In the genomic region with DNA sequence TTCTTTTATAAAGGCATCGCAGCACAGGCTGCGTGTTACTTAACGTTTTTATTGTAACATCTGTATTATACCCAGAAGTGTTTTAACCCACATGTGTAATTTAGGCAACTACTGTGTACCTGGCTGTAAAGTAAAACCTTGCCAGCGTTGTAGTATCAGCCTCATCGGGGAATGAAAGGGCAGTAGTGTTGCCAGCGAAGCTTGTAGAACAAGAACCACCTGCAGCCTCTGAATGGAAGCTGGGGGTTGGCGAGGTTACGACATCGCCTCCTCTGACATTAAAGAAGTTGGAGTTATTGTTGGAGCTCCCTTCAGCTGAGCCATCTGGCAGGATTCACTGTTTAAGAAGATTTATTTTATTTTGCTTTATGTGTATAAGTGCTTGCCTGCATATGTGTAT, we compare ENCODE assay signal across 18 mouse cellular contexts. TPM values are rescaled to one million over a fixed set of nuclear protein-coding genes. Genes with fewer than 3 reads are reported as not detected.
DNase-seq lines count a peak whose midpoint lies in the region; ATAC-seq and TF ChIP-seq lines count a peak whose summit lies in the region.
"Had no signal": no experiment of that assay in that cellular context is flagged by ENCODE, and none has a peak within 500 bp of the region (broad histone marks: within the 10 kb centered on the region; RNA-seq: fewer than 3 reads in every experiment).

No protein-coding gene starts in this region.

- DNase-seq in layer of hippocampus, adult 2 months (ENCODE audit: low spot score in 2 of 2) = no peak
- DNase-seq in layer of hippocampus, adult 9-11 months = no peak
- DNase-seq in urinary bladder, postnatal 25 days (ENCODE audit: low spot score) = peak; percentile 17
- DNase-seq in urinary bladder, adult 2 months (ENCODE audit: low spot score) = no peak
- DNase-seq in gonadal fat pad, adult 2 months (ENCODE audit: low read depth) = peak; percentile 79
- DNase-seq in stomach, postnatal 0 days (ENCODE audit: low spot score) = no peak
- DNase-seq: adrenal gland, adult 2 months; adrenal gland, postnatal 25 days; cerebellum, adult 18-20 months; cerebellum, adult 9-11 months; cerebellum, postnatal 36 days; gastrocnemius, adult 2 months; gastrocnemius, postnatal 36 days; heart, postnatal 36 days had no signal

- 0 out of 2 replicates have a peak overlapping the region, but pooled peaks have one; percentile 8 for H3K27ac ChIP-seq in layer of hippocampus, adult 2 months
- H3K27ac ChIP-seq in stomach, postnatal 0 days (replicated peaks) = peak overlapping the region; percentile 30; the same call in 1 of the 2 replicates
- no peak overlapping the region for H3K27ac ChIP-seq in hindbrain, embryonic 13.5 days
- H3K27ac ChIP-seq: forebrain, embryonic 13.5 days; gastrocnemius, adult 2 months; heart, embryonic 13.5 days had no signal

- H3K4me3 ChIP-seq in layer of hippocampus, adult 2 months = no peak overlapping the region
- H3K4me3 ChIP-seq in stomach, postnatal 0 days (ENCODE audit: low read depth, low read length) = no peak overlapping the region
- no peak overlapping the region for H3K4me3 ChIP-seq in hindbrain, embryonic 13.5 days
- H3K4me3 ChIP-seq: forebrain, embryonic 13.5 days; gastrocnemius, adult 2 months; heart, embryonic 13.5 days had no signal

- TF ChIP-seq CTCF in layer of hippocampus, adult 2 months (conservative IDR thresholded peaks at IDR 0.05) = no peak
- TF ChIP-seq CTCF in stomach, postnatal 0 days (IDR thresholded peaks at IDR 0.05; ENCODE audit: low read depth) = no peak

- H3K36me3 ChIP-seq in stomach, postnatal 0 days (ENCODE audit: control insufficient read depth, insufficient read depth, low read length) = peaks cover 3% of the 10 kb centered on the region; the same call in 1 of the 2 replicates
- H3K36me3 ChIP-seq in hindbrain, embryonic 13.5 days = peaks cover 75% of the 10 kb centered on the region

- H3K4me2 ChIP-seq in stomach, postnatal 0 days (replicated peaks; ENCODE audit: low read depth) = no peak overlapping the region
- H3K4me2 ChIP-seq in hindbrain, embryonic 13.5 days = no peak overlapping the region
- H3K4me2 ChIP-seq: forebrain, embryonic 13.5 days; heart, embryonic 13.5 days had no signal

- no peak for TF ChIP-seq EP300 in stomach, postnatal 0 days (optimal IDR thresholded peaks at IDR 0.05)

- 56% methylated on average over 9 of the region's 9 CpGs for whole genome bisulfite sequencing in stomach, postnatal 0 days
- 82% methylated on average over 9 of the region's 9 CpGs for WGBS in hindbrain, embryonic 13.5 days

- no peak overlapping the region for H3K9ac ChIP-seq in stomach, postnatal 0 days (ENCODE audit: low read length)
- H3K9ac ChIP-seq in hindbrain, embryonic 13.5 days = no peak overlapping the region
- H3K9ac ChIP-seq: forebrain, embryonic 13.5 days; heart, embryonic 13.5 days had no signal

- ATAC-seq in stomach, postnatal 0 days (ENCODE audit: low FRiP score, low TSS enrichment) = peak; percentile 47; the same call in 1 of the 2 replicates
- ATAC-seq in hindbrain, embryonic 13.5 days (ENCODE audit: low FRiP score) = no peak
- ATAC-seq: forebrain, embryonic 13.5 days; hindbrain, embryonic 16.5 days had no signal

- H3K9me3 ChIP-seq in stomach, postnatal 0 days (ENCODE audit: control insufficient read depth, low read length) = no peaks in the 10 kb centered on the region
- no peaks in the 10 kb centered on the region for H3K9me3 ChIP-seq in hindbrain, embryonic 13.5 days
- H3K9me3 ChIP-seq: forebrain, embryonic 13.5 days; heart, embryonic 13.5 days had no signal

- no peaks in the 10 kb centered on the region for H3K27me3 ChIP-seq in stomach, postnatal 0 days (ENCODE audit: control insufficient read depth, insufficient read depth, low read length)
- H3K27me3 ChIP-seq in hindbrain, embryonic 13.5 days = no peaks in the 10 kb centered on the region
- H3K27me3 ChIP-seq: forebrain, embryonic 13.5 days; heart, embryonic 13.5 days had no signal

- no peaks in the 10 kb centered on the region for H3K4me1 ChIP-seq in stomach, postnatal 0 days (replicated peaks; ENCODE audit: control insufficient read depth, insufficient read depth)
- H3K4me1 ChIP-seq in hindbrain, embryonic 13.5 days (replicated peaks) = no peaks in the 10 kb centered on the region
- H3K4me1 ChIP-seq: forebrain, embryonic 13.5 days had no signal

RNA-seq across cellular contexts. Expression of a gene that starts 37.5 kb away (rescaled TPM):
- total RNA-seq in layer of hippocampus, adult 2 months (2021) = 1 to 10 TPM; 2.1 TPM
- polyA plus RNA-seq in urinary bladder, adult 2 months (2012; rRNA removed) = 0.29 and 0.32 TPM in 2 replicates
- polyA plus RNA-seq in gonadal fat pad, adult 2 months (2012; rRNA removed) = 0.08 TPM in 1 of 2 replicates, not detected in the other
- polyA plus RNA-seq in stomach, postnatal 0 days (2015; fragmentation: Nextera tagmentation; extraction: Ambion mirVana) = 0.39 and 0.40 TPM in 2 replicates
- 1.9 and 2.2 TPM in 2 replicates for polyA plus RNA-seq in hindbrain, embryonic 13.5 days (2015; fragmentation: Nextera tagmentation; extraction: Ambion mirVana)
- polyA plus RNA-seq: adrenal gland, adult 2 months had no signal

RNA-seq across cellular contexts. Expression of a gene that starts 40.9 kb away (rescaled TPM):
- 100 to 1,000 TPM; 122 to 130 TPM for total RNA-seq in layer of hippocampus, adult 2 months (2021)
- 20.0 and 22.8 TPM in 2 replicates for polyA plus RNA-seq in urinary bladder, adult 2 months (2012; rRNA removed)
- polyA plus RNA-seq in gonadal fat pad, adult 2 months (2012; rRNA removed) = 7.1 and 10.7 TPM in 2 replicates
- 16.7 and 16.8 TPM in 2 replicates for polyA plus RNA-seq in stomach, postnatal 0 days (2015; fragmentation: Nextera tagmentation; extraction: Ambion mirVana)
- 247 and 272 TPM in 2 replicates for polyA plus RNA-seq in hindbrain, embryonic 13.5 days (2015; fragmentation: Nextera tagmentation; extraction: Ambion mirVana)

Comparison
In these comparisons a context has a peak if more than half of its experiments do, and no peak if none do; other contexts are left out.
1. DNase-seq: peak in urinary bladder, postnatal 25 days (single experiment) and gonadal fat pad, adult 2 months (single experiment); none in layer of hippocampus, adult 2 months (0 of 2), layer of hippocampus, adult 9-11 months (single experiment), urinary bladder, adult 2 months (single experiment) and stomach, postnatal 0 days (single experiment).
2. RNA of a gene that starts 40.9 kb away (polyA plus RNA-seq): 247 to 272 TPM in hindbrain, embryonic 13.5 days; 20.0 to 22.8 TPM in urinary bladder, adult 2 months, 16.7 to 16.8 TPM in stomach, postnatal 0 days and 7.1 to 10.7 TPM in gonadal fat pad, adult 2 months; every median in the first group is over 10 times any median in the second.